Mouse (Mus musculus) hindlimb bud, embryonic 11.5 days (tissue): ENCODE results near the gene Itm2c.

ENCODE experiments used
- DNase-seq: peaks from one replicate; pipeline ENCODE4 v3.0.0-alpha.2; 2012; ENCODE audit warnings: low read depth, low spot score; ENCODE audit errors: extremely low spot score

Itm2c gene

DNA sequence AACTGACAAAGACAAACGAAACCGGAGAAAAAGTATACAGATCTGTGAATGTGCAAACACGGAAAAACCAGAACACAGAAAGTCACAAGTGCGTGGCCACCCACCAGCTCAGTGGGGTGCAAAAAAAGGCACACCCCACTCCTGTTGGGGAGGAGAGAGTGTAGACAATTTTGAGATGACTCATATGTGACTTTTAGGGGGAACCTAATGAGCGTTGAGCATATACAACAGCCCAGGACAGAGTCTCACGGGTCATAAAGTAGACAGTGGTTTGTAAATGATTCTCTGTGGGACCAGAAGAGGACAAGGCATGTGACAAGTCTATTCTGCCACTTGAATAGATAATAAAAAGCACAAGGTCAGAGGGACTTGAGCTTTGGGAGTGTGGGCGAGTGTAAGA lies 39.1 kb downstream of the Itm2c start:
- DNase-seq = no peak

DNA sequence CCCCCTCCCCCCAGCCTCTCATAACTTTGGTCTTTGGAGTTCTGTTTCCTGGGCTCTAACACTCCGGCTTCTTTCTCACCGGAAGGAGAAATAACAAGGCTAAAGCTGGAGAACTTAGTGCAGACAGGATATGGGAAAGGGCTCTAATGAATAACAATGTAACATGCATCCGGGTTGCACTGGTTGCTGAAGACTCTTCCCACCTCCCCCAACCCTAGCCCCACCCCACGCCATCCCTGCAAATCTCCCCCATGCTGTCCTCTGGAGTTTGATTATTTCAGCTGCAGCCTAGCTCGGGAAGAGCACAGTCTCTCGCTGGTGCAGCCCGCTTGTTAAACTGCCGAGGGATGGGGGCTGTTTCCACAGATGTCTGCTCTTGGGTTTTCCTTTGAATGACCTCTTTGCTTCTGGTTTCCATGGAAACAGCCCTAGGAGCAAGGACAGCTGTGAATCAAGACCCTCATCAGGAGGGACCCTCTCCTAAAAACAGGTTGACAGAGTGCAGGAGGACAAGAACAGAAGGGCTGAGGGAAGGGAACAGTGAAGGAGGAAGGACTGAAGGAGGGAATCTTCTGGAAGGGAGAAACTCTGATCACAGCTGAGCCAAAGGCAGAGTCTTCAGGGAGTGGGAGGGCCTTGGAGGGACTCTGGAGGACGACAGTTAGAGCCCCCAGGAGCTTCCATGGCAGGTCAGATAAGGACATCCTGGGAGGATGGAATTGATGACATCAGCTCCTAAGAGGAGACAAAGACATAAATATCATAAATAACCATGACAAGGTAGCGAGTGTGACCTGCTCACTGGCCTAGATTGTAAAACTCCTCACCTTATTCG lies 39.8 kb downstream of the Itm2c start:
- DNase-seq = no peak

DNA sequence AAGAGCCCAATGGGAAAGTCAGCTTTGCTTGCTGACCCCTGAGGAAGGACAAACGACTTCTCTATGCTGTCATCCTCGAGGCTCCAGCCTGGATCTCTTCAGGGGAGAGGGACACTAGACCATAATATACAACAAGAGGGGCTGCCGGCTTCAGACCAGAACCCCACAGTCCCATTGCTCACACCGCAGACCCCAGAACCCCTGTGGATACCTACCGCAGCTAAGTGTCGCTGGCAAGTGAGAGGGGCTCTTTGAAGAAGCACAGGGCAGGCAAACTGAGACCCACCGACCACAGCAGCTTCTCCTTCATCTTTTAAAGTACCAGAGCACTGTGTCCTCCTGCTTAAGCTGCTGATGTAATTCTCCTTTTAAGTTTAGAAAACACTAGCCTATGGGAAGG lies 40.5 kb downstream of the Itm2c start:
- DNase-seq = no peak

DNA sequence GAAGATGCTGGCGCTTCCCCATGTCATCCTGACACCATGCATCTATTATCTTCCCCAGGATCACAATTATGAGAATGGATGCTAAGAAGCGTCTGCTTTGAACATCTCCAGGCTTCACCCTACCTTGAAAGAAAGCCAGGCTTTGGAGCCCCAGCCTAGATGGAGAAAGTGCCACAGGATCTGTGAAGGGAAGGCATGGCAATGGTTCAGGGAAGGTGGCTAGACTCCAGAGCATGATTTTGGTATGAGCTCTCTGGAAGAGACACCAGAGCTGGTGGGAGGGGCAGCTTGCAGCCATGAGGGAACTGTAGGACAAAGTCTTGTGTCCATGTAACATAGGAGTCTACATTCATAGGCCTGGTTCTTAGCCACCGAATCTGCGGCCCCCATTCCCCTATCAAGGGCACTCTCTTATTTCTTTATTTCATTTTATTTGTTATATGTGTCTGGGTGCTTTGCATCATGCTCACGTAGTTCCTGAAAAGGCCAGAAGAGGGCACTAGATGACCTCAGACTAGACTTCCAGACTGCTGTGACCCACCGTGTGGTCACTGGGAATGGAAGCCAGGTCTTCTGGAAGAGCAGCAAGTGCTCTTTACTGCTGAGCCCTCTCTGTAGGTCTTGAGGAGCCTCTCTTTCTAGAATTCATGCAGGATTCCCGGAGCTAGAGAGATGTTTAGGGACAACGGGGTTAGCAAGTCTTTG lies 41.2 kb downstream of the Itm2c start:
- DNase-seq = peak; percentile 44

DNA sequence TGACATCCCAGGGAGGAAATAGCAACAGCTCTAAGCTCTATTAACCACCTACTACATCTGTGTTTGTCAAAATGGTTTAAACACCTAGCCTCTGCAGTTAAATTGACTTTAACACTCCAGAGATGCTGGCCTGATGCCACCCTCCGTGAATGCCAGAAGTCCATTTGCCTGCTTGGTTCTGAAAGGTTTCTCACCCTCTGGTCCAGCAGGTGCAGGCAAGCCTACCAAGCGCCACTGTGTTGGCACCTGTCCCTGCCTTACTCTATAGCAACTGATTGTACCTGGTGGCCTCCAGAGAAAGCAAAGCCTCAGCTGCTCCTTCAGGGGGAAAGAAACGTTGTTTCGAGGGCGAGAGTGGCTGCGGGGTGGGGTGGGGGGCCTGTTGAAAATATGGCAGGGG lies 42.2 kb downstream of the Itm2c start:
- no peak for DNase-seq

DNA sequence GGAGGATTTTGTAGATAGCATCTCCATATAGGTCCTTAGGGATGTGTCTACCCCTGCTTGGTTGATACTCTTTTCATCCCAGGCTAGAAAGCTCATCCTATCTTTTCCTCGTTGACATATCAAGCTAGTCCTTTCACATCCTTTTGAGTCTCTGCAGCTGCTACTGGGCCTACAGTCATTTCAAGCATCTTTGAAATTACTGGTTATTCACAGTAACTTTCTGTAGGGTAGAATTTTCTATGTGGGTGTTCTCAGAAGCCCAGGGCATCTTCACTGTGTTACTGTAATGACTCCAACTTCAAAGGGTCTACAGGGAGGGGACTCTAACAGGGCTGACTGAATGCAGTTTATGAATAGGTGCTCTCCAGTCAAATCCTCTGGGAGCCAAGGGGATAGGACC lies 43.2 kb downstream of the Itm2c start:
- no peak for DNase-seq

DNA sequence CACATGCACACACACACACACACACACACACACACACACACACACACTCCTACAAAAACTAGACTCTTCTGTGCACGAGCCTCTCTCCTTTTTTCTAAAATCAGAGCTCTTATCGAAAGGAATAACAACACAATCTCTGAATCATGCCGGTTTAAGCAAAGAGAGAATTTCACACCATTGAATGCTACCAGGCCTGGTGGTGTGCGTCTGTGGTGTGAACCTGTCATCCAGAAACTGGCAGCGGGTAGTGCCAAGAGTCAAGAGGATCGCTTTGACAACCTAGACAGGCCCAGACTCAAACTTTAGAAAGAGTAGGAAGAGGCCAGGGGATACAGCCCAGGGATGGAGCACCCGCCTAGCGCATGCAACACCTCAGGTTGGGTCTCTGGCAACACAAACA lies 48.2 kb downstream of the Itm2c start:
- no peak for DNase-seq

DNA sequence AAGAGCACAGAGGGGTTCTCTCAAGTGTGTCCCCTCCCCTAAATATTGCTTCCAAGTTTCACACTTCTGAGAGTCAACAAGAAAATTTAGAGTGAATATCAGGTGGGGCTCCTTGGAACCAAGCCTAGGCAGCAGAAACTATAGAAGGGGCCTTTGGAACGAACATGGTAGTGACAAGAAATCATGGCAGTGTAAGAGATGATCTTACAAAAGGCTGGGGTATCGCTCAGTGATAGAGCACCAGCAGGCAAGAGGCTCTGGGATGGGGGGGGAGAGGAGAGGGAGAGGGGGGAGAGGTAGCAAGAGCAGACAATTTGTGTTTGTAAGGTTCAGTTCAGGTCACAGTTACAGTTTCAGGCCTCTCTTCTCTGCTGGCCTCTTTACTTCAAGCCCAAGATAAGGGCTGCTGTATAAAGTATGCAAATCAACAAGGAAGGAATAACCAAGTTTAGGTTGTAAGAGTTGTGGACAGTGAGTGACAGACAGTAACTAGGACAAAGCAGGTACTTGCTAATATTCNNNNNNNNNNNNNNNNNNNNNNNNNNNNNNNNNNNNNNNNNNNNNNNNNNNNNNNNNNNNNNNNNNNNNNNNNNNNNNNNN lies 55.1 kb downstream of the Itm2c start:
- DNase-seq = no peak

DNA sequence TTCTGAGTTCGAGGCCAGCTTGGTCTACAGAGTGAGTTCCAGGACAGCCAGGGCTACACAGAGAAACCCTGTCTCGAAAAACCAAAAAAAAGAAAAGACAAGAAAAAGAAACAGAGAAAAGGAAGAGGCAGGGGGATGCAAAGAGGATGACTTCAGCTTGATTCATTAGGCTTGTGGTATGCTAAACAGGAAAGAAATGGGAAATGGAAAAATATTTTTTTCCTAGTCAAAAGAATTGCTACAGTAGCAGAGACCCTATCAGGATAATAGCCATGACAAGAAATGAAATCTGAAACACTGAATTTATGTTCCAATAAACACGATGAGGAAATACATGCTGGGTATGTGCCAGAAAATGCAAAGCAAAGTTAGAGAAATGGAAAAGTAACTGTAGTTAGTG lies 61.1 kb downstream of the Itm2c start:
- DNase-seq = no peak

DNA sequence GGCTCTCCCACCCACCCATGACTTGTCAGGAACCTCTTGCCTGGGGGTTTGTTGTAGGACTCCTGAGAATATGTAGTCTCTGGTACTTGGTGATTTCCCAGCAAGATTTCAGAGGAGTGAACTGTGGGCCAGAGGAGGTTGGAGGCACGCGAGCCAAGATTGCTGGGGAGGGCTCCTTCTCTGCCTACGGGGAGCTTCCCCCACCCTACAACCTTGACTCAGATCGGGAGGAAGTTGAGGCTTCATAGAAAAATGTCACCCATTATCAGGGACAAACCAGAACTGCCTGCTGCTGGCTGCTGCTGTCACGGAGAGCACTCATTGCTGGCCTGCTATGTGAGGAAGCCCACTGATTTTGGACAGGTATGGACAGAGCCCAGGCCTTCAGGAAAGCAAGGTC lies 63.2 kb downstream of the Itm2c start:
- no peak for DNase-seq

DNA sequence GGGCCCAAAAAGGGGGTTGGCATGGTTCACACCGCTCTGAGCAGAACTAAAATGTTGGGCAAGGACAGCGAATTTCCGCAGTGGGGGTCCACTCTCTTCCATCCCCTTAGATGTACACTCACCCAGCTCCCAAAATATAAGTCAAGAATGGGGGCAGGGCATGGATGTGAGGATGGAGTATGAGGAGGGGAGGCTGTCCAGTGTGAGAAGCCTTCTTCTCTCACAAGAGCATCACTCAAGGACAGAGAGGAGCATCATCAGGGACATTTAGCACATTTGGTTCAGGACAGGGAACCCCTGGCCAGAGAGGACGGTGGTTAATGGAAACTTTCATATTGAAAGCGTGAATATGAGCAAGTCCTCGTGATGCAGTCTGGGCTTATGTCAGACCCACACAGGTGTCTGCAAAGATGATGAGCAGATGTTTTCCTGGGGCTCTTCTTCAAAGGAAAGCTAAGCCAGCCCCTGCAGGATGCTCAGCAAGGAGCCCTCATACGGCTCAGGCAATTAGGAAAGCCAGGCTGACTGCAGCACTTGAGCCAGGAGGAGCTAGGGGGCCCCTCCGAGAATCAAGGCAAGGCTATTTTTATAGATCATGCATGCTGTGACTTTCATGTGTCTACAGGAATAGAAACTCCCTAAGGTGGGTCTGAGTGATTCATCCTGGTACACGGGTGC lies 64.0 kb downstream of the Itm2c start:
- no peak for DNase-seq
